Mouse (Mus musculus) cerebellum, adult 2 months (tissue): Measurements from ENCODE around the gene Olfr65.

Experiments used
- CTCF ChIP-seq: fragments of 200-500 bp; IDR thresholded peaks from 2 replicates; pipeline ENCODE4 v1.5.1; 2011; ENCODE audit warnings: low read depth, mild to moderate bottlenecking, control low read depth, low read length, moderate library complexity, borderline replicate concordance; ENCODE audit not compliant: insufficient read depth
- POLR2A ChIP-seq: fragments of 200-500 bp; IDR thresholded peaks from 2 replicates; pipeline ENCODE4 v1.6.1; 2011; ENCODE audit warnings: low read length, control low read depth, borderline replicate concordance; ENCODE audit not compliant: insufficient read depth

GRCm38 (mm10) chr7:103877093-103877492, 26.2 kb upstream of the Olfr65 start:
- no peak for TF ChIP-seq POLR2A
- TF ChIP-seq CTCF = no peak
